Comparison of ENCODE assay signal across 8 mouse cellular contexts in genomic region chr2:142967250-142967649, GRCm38 (mm10).
DNase-seq lines count a peak whose midpoint lies in the region; ATAC-seq and TF ChIP-seq lines count a peak whose summit lies in the region.

No protein-coding gene starts in this region.

- H3K4me1 ChIP-seq in cortical plate, adult 2 months (ENCODE audit: control insufficient read depth, insufficient read depth, low read length), result no peaks in the 10 kb centered on the region

- DNase-seq in ES-CJ7 (ENCODE audit: low read depth, low spot score) (peak; percentile 58), MN1 (ENCODE audit: low spot score) (no peak)
- DNase-seq in adrenal gland, adult (ENCODE audit: inconsistent age in 2 of 2, low spot score in 1 of 2), result peak; percentile 35 to 80
- peak; percentile 49 to 74 for DNase-seq in layer of hippocampus, adult 8-10 months (ENCODE audit: low spot score in 2 of 2)
- peak; percentile 67 for DNase-seq in lung, postnatal 10 days
- peak; percentile 71 for DNase-seq in right cerebral cortex, adult 18-20 months

- peak; percentile 67; the same call in 1 of the 2 replicates for ATAC-seq in granulocyte monocyte progenitor cell, adult 5-6 weeks (replicated peaks; ENCODE audit: poor library complexity, severe bottlenecking)

- no peak for TF ChIP-seq POLR2A in cortical plate, adult 2 months (IDR thresholded peaks at IDR 0.05; ENCODE audit: extremely low read depth, insufficient read depth, low read length)

- H3K27ac ChIP-seq in cortical plate, adult 2 months (ENCODE audit: insufficient read depth, low read length), result no peak overlapping the region

- peak; percentile 76 for TF ChIP-seq CTCF in cortical plate, adult 2 months (IDR thresholded peaks at IDR 0.05; ENCODE audit: extremely low read depth, insufficient read depth, low read length)

- H3K4me3 ChIP-seq in cortical plate, adult 2 months (ENCODE audit: insufficient read depth, low read length), result no peak overlapping the region
